Mouse (Mus musculus) testis, postnatal 10 days (tissue): ENCODE results near the gene Vps33b.
A peak's percentile ranks its signal among the peaks of the same experiment; 100 is the strongest.

ENCODE experiments used
- DNase-seq: peaks from one replicate; pipeline ENCODE4 v3.0.0; 2021; ENCODE audit warnings: low spot score

Gene Vps33b

DNA sequence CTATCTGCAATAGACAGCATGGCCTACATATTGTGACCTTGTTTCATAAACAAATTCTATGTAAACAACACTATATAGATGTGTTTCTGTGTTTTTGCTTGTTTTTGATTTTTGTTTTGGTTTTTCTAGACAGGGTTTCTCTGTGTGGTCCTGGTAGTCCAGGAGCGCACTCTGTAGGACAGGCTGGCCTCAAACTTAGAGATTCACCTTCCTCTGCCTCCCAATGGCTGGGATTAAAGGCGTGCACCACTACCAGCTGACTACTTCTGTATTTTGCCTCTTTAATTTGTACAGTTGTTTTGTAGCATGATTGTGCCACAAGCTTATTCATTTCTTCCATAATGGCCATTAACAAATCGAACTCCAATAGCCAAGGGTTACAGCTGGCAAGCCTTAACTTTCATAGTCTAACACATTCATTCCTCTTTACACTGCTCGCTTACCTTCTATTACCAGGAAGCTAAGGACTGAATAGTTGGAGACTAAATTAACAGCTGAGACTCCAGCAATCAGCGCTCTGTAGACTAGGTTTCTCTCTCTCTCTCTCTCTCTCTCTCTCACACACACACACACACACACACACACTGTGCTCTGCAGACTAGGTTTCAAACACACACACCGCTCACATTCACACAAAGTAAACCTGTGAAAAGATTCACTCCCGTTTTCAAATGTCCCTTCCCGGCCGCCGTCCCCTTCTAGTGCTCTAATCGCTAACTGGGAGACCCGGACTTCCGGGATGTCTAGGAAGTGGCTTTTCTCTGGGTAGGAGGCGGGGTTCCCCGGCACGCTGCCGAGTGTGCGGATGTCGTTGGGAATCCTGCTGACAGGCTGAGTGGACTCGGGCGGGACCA, at the start of gene Vps33b:
Gene Vps33b (plus strand): TSS at position 753 of the 854 bp plus-strand sequence.
- peak; percentile 99 for DNase-seq

DNA sequence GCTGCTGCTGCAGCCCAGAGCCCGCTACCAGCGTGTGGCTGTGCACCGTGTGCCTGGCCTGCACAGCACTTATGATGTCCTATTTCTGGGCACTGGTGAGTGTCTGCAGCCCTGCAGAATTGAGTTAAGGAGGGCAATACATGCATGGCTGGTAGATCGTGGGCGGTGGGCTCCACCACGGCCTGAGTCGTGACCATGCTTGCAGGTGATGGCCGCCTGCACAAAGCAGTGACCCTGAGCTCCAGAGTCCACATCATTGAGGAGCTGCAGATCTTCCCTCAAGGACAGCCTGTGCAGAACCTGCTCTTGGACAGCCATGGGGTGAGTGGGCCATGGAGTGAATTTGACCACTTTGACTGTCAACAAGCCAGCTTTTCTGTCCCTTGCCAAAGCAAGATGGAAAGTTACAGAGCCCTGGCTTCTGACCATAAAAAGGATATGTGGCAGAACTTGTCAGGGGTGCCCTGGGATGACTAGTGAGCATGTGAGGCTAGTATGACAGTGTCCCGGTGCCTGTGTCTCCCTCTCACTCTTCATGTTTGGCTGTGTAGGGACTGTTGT, 49.1 kb upstream of the Vps33b start:
- DNase-seq, result no peak

DNA sequence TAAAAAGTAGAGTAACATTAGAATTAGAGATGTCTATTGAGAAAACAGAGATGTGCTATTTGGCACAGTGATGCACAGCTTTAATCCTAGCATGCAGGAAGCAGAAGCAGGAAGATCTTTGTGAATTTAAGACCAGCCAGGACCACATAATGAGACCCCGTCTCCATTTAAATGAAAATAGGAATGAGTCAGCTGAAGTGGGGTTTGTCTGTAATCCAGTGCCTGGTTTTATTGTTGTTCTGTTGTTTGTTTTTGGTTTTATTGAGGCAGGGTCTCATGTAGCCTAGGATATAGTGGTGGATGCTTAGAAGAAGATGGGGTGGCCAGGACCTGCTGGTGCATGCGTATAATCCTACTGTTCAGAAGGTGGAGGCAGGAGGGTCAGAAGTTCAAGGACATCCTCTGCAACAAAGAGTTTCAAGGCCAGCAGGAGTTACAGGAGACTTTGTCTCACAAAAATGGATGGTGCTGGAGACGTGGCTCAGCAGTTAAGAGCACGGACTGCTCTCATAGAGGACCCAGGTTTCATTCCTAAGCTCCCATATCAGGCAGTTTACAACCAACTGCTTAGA, 48.2 kb upstream of the Vps33b start:
- DNase-seq, result no peak

DNA sequence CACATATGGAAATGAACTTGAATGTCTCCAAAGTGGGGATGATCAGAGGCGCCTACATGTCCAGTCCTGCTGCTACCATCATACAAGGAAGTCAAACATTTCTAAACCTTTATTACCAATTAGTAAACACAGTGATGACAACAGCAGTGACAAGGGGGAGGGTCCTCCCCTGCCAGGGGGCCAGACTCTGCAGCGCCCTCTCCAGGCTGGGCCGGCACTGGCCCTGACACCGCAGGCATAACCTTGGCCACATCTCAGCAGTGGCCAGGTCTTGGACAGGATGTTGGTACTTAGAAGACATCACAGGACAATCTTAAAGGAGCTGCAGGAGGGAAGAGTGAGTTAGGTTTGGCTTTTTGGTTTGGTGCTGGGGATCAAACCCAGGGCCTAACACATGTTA, 42.4 kb upstream of the Vps33b start:
- DNase-seq, result no peak

DNA sequence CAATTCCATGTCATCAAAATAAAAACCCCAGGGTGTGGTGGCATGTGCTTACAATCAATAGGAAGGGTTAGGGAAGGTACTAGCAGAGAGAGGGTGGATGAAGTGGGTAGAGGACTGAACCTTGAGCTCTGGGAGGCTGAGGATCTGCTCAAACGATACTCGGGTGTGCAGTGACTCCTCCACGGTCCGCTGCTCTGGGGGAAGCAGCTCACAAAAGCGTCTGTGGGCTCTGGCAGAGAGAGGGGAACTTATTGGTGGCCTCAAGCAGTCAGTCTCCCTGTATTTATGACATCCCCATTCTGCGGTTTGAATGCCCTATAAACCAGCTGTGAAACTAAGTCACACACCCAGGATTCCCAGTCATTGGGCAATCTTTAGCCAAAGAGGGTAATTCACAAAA, 39.3 kb upstream of the Vps33b start:
- no peak for DNase-seq

DNA sequence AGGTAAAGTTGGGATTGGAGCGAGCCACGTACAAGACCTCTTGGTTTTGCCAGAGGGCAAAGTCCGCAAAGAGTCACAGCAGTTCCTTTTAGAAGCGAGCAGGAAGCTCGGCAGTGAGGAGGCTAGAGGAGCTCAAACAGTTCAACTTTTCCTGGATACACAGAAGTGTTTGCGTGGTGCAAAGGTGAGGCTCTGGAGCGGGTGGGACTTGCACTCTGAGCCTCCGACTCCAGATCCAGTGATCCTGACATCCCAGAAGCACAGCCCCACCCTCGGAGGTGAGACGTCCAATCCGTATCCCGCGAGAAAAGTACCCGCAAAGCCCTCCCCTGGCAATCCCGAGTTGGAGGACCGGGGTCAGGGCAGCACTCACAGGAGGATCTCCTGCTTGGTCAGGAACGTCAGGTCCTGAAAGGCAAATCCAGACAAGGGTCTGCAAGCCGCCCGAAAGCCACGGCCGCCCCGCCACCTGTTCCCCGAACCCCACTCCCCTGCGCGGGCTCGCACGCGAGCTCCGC, 37.4 kb upstream of the Vps33b start:
- DNase-seq, result no peak

DNA sequence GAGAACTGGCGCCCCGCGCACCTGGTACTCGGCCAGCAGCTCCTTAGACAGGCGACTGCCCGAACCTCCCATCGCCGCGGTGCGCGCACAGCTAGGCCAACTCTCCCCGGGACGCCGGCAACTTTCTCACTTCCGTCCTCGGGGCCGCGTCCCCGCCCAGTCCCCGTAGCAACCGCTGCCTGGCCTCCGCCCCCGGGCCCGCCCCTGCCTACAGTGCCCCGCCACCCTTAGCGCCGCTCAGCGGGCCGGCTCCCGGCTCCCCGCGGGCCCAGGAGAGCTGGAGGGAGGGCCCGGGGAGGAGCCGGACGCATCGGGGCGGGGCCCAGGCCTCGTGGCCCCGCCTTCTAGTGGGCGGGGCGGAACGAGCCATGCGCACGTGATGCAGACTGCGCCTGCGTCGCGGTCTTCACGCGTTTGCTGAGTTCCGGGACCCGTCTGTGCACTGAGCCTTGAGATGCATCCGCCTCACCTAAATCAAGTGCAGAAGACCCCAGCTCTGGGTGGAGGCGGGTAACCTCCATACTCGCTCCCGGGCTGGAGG, 36.9 kb upstream of the Vps33b start, which contains the start of the genes Cib1 and Gdpgp1:
Gene Cib1 (minus strand): TSS at position 325 of the 541 bp plus-strand sequence.
Gene Gdpgp1 (plus strand): TSS at position 377 of the 541 bp plus-strand sequence.
- peak; percentile 98 for DNase-seq

DNA sequence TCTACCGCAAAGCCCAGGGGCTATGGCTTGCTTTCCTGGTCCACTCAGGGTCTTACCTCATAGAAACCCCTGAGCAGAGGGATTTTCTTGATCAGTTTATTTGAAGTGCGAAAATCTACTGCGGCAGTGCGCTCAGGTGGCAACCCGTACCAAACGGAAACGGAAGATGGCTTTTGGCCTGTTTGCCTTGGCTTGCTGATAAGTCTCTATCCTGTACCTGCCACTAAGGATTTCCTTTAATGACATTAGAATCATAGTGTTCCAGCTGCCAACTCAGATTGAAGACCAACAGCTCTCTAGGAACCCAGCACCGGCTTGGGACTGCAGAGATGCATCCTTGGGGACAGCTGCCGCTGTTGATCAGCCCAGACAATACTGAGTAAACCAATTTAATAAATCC, 35.6 kb upstream of the Vps33b start:
- no peak for DNase-seq

DNA sequence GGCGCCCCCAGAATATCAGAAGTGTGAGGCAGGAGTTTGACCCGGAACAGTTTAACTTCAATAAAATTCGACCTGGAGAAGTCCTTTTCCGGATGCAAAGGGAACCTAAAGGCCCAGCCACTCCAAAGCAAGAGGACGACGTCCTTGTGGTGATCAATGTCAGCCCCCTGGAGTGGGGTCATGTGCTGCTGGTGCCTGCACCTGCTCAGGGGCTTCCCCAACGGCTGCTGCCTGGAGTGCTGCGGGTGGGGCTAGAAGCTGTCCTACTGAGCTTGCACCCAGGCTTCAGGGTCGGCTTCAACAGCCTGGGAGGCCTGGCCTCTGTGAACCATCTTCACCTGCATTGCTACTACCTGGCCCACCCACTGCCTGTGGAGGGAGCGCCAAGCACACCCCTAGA, 30.9 kb upstream of the Vps33b start:
- no peak for DNase-seq

DNA sequence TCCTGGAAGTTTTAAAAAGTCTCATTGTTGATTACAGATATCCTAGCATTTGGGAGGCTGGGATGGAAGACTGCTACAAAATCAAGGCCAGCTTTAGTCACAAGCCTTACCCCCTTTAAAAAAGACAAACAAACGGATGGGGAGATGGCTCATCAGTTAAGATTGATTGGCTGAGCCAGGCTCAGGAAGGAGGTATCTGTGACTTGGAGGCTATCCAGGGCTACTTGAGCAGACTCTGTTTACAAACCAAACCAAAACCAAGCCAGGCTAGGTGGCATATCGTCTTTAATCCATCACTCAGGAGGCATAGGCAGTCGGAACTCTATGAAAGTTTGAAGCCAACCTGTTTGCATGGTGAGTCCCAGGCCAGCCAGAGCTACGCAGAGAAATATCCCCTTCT, 27.8 kb upstream of the Vps33b start:
- no peak for DNase-seq

DNA sequence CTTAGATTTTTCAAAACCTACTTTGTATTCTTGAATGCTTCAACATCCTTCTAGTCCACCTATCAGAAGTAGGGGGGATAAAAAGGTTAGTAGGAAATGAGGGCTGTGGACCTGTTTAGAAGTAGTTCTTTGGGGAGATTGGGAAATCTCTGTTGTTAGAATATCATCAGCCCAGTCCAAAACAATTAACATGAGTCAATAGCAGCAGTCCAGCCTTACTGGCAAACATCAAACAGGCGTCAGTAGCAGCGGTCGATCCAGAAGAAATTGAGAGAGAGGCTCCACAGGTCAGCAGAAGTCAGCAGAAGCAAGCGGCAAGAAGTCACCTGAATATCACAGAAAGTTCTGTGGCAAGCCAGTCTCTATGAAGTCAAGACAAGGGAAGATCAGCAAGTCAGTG, 24.6 kb upstream of the Vps33b start:
- DNase-seq, result no peak

DNA sequence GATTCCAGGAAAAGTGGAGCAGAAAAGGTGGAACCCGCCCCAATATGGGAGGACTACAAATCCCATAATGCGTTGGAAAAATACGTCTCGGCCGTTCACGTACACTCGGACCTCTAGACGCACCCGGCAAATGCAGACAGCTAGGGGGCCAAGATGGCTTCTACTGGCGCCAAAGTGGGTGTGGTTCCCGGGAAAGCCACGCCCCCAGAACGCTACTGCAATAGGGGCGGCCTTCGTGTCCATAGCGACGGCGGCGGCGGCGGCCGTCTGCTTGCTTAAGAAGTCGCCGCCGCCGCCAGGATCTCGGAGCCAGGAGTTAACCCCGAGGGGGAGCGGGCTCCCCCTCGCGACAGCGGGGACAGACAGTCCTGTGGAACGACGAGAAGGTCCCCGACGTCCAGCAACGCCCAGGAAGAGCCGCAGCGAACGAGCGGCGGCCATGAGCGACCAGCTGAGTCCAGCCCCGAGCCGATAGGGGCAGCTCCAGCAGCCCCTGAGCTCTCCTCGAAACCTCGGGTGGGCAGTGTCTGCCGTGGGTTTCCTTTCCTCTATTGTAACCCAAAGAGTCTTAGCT, 23.2 kb upstream of the Vps33b start, which contains the start of gene Ttll13:
Gene Ttll13 (plus strand): TSS at position 229 of the 574 bp plus-strand sequence.
- peak; percentile 99 for DNase-seq

DNA sequence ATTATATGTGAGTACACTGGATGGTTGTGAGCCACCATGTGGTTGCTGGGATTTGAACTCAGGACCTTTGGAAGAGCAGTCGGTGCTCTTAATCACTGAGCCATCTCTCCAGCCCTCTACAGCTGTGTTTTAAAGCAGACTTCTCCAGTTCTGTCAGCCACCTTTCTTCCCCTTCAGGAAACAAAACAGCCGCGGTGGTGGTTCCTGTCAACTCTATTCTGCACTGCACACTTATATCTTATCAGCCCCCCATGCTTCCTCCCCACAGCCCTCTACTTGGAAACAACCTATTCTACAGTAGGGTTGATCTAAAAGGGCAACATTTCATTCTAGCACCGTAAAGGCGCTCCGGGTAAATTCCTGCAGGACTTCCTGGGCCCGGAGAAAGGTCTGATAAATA, 22.6 kb upstream of the Vps33b start:
- DNase-seq, result no peak

DNA sequence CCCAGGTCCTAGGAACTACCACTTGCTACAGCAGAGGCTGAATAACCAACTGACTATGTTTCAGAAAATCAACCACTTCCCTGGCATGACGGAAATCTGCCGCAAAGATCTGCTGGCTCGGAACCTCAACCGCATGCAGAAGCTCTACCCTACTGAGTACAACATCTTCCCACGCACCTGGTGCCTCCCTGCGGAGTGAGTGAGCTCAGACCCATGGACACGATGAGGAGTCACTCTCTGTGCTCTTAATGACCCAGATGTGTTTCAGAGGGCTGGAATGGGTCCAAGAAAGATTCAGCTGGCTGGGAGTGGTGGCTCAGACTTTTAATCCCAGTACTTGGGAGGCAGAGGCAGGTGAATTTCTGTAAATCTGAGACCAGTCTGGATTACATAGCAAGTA, 17.0 kb upstream of the Vps33b start:
- no peak for DNase-seq

DNA sequence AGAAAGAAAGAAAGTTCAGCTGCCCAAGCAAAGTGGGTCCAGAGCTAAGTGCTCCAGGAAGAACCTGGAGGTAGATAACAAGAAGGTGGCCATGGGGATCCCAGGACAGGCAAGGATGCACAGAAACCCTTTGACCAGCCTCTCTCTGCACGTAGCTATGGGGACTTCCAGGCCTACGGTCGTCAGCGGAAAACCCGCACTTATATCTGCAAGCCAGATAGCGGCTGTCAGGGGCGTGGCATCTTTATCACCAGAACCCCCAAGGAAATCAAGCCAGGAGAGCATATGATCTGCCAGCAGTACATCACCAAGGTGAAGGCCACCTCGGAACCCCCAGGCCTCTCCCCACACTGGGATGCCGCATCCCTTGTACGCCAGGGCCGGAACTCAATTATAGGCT, 16.6 kb upstream of the Vps33b start:
- DNase-seq, result no peak

DNA sequence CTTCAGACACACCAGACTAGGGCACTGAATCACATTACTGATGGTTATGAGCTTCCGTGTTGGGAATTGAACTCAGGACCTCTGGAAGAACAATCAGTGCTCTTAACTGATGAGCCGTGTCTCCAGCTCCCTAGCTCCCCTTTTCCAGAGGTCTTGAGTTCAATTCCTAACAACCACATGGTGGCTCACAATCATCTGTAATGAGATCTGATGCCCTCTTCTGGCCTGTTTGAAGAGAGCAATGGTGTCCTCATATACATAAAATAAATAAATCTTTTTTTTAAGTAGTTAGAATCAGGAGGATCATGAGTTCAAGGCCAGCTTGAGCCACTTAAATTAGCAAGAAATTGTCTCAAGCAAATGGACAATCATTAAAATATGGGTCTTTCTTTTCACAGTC, 13.5 kb upstream of the Vps33b start:
- no peak for DNase-seq

DNA sequence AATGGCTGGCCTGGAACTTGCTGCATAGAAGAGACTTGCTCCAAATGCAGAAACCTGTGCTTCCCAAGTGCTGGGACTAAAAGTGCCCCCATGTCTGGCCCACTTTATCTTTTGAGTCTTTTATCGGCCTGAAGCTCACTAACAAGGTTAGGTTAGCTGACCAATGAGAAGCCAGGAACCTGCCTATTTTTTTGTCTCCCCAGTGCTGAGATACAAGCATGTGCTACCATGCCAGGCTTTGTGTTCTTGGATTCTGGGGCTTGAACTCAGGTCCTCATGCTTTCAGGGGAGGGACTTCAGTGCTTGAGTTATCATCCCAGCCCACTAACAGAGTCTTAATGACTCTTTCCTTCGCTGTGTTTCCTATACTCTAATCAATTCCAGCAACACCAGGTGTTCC, 11.7 kb upstream of the Vps33b start:
- DNase-seq, result no peak

DNA sequence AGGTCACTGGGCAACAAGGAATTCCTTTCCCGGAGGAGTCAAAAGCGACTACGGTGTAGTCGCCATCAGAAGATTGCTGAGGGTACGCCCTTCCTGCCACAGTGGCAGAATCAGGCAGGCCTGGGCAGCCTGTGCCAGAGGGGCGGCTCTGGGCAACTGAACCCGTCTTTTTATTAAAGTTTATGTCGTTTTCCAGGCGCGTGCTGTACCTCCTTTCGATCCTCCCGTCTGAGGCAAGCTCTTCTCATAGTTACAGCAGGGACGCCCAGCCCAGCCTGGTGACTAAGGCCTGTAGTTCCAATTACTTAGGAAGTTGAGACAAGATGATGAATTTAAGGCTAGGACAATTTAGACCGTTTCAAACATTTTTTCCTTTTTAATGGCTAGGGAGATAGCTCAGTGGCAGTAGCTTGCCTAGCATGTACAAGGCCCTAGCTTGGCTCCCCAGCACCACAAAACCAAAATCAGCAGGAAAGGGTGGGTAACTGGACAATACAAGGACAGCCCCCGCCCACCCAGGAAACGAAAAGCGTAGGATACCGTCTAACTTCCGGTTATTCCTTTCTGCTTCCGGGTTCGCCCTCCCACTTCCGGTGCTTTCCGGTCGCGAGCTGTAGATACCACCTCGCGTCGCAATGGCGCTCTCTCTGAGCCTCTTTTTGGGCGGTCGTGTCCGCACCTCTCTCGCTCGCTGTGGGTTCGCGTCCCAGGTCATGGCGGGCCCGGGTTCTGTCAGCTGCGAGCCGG, 8.7 kb upstream of the Vps33b start, which contains the start of gene Ngrn:
Gene Ngrn (plus strand): TSS at position 591 of the 747 bp plus-strand sequence.
- DNase-seq, result peak; percentile 88

DNA sequence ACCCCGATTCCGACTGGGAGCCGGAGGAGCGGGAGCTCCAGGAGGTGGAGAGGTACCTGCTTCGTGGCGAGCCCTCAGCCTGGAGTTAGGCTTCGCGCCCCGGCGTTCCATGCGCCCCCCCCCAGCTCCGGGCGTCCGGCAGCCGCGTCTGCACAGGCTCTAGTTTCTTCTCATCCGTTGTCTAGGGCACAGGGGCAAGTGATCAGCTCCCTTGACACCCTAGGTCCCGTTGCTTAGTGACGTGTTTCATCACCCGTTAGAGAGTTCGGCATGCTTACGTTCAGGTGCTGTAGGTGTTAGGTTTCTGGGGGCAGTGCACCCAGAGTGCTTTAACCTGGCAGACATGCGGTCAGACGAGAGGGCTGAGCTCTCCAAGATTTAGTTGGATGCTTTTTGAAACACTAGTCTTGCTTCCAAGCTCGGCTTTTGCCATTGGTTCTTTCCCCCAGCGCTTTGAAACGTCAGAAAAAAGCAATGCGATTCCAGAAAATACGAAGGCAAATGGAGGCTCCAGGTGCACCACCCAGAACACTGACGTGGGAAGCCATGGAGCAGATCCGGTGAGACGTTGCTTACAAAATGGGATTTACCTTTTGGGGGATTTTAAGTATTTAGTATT, 8.0 kb upstream of the Vps33b start:
- no peak for DNase-seq

DNA sequence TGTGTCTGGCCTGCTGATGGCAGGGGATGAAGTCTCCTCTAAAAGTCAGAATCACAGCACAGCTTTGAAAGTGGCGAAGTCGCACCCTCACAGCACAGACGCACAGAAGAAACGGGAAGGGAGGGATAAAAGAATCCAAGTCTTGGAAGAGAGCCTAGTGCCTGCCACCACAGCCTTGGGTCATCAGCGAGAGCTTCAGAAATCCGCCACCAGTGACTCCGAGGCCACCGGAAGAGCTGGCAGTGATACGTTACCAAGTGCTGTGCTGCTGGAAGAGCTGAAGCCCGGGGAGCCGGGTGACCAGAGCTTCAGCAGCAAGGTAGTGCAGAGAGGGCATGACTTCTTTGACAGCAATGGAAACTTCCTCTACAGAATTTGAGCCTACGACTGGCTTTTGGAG, 4.8 kb upstream of the Vps33b start:
- no peak for DNase-seq

DNA sequence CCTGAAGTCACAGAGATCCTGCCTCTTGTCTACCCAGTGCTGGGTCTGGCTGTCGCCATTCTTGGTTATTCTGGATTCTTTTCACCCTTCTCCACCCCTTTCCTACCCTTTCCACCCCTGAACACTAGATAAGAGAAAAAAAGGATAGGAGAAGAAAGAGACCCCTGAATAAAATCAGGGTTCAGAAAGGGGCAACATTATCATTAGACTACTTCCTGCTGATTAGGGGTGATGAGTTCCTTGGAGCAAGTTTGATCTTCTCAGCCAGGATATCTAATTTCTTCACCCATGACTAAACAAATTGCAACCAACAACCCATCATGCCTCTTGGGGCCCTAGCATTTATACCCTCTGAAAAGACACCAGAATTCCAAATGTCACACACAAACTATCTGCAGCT, 1.7 kb upstream of the Vps33b start:
- no peak for DNase-seq
